Mouse (Mus musculus): ENCODE measurements around the gene Tfdp1. TPM values are rescaled to one million over a fixed set of nuclear protein-coding genes. Genes with fewer than 3 reads are reported as not detected.

The Tfdp1 gene
- polyA plus RNA-seq, 1 experiment, result 153 TPM

DNA sequence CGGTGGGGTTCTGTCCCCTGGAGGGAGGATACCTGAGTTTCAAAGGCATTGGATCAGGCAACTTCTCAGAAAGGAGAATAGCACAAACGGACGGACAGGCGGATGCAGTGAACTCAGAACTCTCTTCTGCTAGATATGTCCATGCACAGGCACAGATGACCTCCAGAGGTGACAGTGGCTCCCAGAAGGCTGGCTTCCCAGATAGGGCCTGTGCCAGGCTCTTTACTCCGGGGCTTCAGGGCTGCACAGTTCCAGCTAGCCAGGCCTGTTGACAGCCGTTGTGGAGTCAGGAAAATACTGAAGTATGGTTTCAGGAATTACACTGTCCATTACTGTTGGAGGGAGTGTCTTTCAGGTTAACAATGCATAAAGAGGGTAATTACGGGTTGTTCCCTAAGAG is 11.5 kb downstream of the Tfdp1 start:
- no peak overlapping the region for H3K4me3 ChIP-seq (ENCODE audit: insufficient read depth, low read length)
- TF ChIP-seq POLR2A (IDR thresholded peaks at IDR 0.05; ENCODE audit: low read depth, low read length), result no peak
- no peak for TF ChIP-seq CTCF (IDR thresholded peaks at IDR 0.05; ENCODE audit: borderline replicate concordance, insufficient read depth, low read length)
- H3K4me1 ChIP-seq (ENCODE audit: control insufficient read depth, insufficient read depth, low read length), result peaks cover 4% of the 10 kb centered on the region
- no peak overlapping the region for H3K27ac ChIP-seq (ENCODE audit: insufficient read depth, low read length)

DNA sequence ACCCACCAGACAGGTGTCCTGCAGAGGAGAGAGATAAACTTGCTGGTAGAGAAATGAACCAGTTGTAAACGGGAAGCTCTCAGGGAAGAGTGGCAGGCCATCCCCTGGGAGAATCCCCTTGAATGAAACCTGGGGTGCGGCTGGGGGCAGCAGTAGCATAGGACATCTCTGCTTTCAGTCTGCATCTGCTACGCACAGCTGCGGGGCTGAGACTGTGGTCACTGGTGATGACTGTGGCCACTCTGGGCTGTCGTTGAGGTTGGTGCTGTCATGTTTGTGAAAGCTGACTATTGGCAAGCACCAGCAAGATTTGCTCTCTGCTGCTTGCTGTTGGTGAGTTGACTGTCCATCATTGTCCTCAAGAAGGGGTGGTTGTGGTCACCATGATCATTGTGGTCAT is 13.0 kb downstream of the Tfdp1 start:
- H3K4me3 ChIP-seq (ENCODE audit: insufficient read depth, low read length), result no peak overlapping the region
- no peak overlapping the region for H3K27ac ChIP-seq (ENCODE audit: insufficient read depth, low read length)
- peaks cover 4% of the 10 kb centered on the region for H3K4me1 ChIP-seq (ENCODE audit: control insufficient read depth, insufficient read depth, low read length)
- TF ChIP-seq CTCF (IDR thresholded peaks at IDR 0.05; ENCODE audit: borderline replicate concordance, insufficient read depth, low read length) (no peak), POLR2A (IDR thresholded peaks at IDR 0.05; ENCODE audit: low read depth, low read length) (no peak)

DNA sequence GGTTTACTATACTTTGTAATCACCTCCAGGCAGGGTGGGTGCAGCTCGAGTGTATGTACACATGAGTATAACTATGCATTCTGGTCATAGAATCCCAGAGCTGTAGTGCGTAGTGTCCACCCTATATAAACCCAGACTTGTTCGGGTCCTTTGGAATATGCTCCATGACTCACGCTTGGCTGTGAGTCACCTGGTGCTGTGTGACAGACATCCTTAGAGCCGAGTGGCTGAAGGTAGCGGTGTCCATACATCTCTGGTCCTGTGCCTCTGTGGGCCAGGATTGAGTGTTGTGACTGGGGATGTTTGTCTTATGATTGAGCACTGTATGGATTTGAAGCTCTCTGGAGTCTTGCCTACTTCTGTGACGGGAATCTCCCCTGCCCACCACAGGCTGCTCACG is 14.1 kb downstream of the Tfdp1 start:
- TF ChIP-seq CTCF (IDR thresholded peaks at IDR 0.05; ENCODE audit: borderline replicate concordance, insufficient read depth, low read length), result no peak
- TF ChIP-seq POLR2A (IDR thresholded peaks at IDR 0.05; ENCODE audit: low read depth, low read length), result no peak
- H3K4me1 ChIP-seq (ENCODE audit: control insufficient read depth, insufficient read depth, low read length), result peaks cover 4% of the 10 kb centered on the region
- no peak overlapping the region for H3K27ac ChIP-seq (ENCODE audit: insufficient read depth, low read length)
- no peak overlapping the region for H3K4me3 ChIP-seq (ENCODE audit: insufficient read depth, low read length)

DNA sequence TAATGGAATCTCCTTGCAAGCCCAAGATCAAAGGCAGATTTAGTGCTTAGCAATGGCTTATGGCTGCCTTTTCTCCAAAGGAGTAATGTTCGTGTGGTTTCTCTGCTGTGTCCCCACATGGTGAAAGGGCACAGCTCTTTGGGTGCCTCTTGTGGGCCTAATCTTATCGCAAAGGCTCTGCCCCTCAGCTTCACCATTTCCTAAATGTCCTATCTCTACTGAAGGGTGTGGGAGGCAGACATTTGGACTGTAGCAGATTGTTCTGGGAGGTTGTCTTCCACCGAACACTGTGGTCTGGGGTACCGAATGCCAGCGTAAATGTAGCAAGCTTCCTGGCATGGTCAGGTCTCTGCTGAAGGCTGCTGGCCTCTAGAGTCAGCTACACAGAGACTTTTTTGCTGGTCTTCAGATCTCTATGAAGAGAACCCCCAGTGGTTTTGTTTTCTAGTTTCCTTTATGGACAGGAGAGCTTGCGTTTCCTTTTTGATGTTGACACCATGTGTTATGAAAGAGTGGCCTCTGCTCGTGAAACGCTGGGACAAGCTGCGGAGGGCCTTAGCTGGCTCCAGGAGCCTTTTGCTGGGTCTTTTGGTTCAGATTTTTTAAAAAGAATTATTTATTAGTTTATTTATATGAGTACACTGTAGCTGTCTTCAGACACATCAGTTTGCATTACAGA is 14.7 kb downstream of the Tfdp1 start:
- Histone ChIP-seq H3K4me3 (ENCODE audit: insufficient read depth, low read length) (no peak overlapping the region), H3K27ac (ENCODE audit: insufficient read depth, low read length) (no peak overlapping the region), H3K4me1 (ENCODE audit: control insufficient read depth, insufficient read depth, low read length) (peaks cover 4% of the 10 kb centered on the region)
- TF ChIP-seq CTCF (IDR thresholded peaks at IDR 0.05; ENCODE audit: borderline replicate concordance, insufficient read depth, low read length) (no peak), POLR2A (IDR thresholded peaks at IDR 0.05; ENCODE audit: low read depth, low read length) (no peak)

DNA sequence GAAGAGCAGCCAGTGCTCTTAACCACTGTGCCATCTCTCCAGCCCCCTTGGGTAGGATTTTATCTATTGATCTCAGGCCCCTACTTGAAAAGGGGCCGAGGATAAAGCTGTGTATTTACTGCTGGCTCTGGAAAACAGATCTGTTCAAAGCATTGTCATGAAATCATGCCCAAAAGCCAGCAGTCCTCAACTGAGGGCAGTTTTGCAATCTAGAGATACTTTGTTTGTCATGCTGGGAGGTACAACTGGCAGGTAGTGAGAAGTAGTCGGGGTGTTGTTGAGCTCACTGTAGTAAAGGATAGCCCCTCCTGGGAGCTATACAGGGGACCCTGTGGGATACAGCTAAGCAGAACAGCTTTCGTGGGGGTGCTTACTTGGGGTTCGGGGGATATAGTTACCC is 15.3 kb downstream of the Tfdp1 start:
- TF ChIP-seq CTCF (IDR thresholded peaks at IDR 0.05; ENCODE audit: borderline replicate concordance, insufficient read depth, low read length), result no peak
- no peak for TF ChIP-seq POLR2A (IDR thresholded peaks at IDR 0.05; ENCODE audit: low read depth, low read length)

DNA sequence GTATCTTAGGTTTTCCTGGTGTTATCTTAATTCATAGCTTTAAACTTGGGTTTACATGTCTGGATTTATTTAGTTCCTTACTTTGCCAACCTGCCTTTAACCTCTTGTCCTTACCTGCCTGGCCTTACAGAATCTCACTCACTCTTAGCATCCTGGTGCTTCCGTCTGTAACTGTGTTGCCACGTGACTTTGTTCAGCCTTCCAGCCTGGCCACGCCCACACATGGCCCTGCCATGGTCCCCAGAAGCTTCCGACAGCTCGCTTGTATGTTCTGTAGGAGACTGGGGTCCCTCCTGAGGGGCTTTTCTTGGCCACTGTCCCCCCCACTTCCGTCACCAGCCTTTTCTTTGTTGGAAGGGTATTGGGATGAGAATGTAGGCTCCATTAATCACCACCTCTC is 17.7 kb downstream of the Tfdp1 start:
- Histone ChIP-seq H3K4me1 (ENCODE audit: control insufficient read depth, insufficient read depth, low read length) (peaks cover 4% of the 10 kb centered on the region), H3K4me3 (ENCODE audit: insufficient read depth, low read length) (no peak overlapping the region), H3K27ac (ENCODE audit: insufficient read depth, low read length) (no peak overlapping the region)
- no peak for TF ChIP-seq CTCF (IDR thresholded peaks at IDR 0.05; ENCODE audit: borderline replicate concordance, insufficient read depth, low read length)

More for the DNA sequence above, 15.3 kb downstream of the Tfdp1 start:
- Histone ChIP-seq H3K4me1 (ENCODE audit: control insufficient read depth, insufficient read depth, low read length) (peaks cover 4% of the 10 kb centered on the region), H3K27ac (ENCODE audit: insufficient read depth, low read length) (no peak overlapping the region), H3K4me3 (ENCODE audit: insufficient read depth, low read length) (no peak overlapping the region)

DNA sequence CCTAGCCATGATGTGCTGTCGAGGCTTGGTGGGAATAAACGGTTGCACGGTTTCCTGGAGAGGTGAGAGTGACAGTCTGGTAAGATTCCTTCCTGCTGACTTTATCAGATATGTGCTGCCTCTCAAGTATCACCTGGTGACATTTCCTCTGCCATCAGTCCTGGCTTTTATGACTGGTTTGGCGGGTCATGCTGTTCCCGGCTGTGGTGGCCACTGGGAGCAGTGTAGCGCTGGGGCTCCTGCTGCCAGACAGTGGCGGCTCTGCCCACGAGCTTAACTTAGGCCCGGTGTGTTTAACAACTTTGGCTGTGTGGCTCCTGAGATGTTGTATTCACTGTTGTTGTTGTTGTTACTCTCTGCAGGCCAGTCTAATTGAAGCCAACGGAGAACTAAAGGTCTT is 18.1 kb downstream of the Tfdp1 start:
- H3K4me1 ChIP-seq (ENCODE audit: control insufficient read depth, insufficient read depth, low read length), result peaks cover 2% of the 10 kb centered on the region
- H3K4me3 ChIP-seq (ENCODE audit: insufficient read depth, low read length), result no peak overlapping the region
- no peak for TF ChIP-seq POLR2A (IDR thresholded peaks at IDR 0.05; ENCODE audit: low read depth, low read length)
- no peak for TF ChIP-seq CTCF (IDR thresholded peaks at IDR 0.05; ENCODE audit: borderline replicate concordance, insufficient read depth, low read length)
- H3K27ac ChIP-seq (ENCODE audit: insufficient read depth, low read length), result no peak overlapping the region

DNA sequence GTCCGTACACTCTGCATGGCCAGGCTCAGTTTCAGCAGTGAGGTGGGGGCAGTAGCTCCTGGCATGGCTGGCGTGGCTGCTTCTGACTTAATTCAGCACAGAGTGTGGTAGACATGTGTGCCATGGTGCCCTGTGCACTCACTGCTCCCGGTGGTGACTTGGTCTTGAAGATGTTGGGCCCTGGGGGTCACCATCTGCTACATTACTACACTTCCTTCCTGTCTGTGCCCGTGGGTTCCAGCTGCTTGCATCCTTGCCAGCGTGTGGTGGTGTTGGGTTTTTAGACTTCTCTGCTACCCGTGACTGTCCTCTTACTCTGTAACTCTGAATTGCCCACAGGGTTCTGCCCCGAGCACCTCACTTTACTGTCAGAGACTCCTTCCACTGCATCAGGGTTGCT is 21.7 kb downstream of the Tfdp1 start:
- no peaks in the 10 kb centered on the region for H3K4me1 ChIP-seq (ENCODE audit: control insufficient read depth, insufficient read depth, low read length)
- TF ChIP-seq POLR2A (IDR thresholded peaks at IDR 0.05; ENCODE audit: low read depth, low read length), result no peak
- TF ChIP-seq CTCF (IDR thresholded peaks at IDR 0.05; ENCODE audit: borderline replicate concordance, insufficient read depth, low read length), result no peak
- no peak overlapping the region for H3K4me3 ChIP-seq (ENCODE audit: insufficient read depth, low read length)
- H3K27ac ChIP-seq (ENCODE audit: insufficient read depth, low read length), result no peak overlapping the region

DNA sequence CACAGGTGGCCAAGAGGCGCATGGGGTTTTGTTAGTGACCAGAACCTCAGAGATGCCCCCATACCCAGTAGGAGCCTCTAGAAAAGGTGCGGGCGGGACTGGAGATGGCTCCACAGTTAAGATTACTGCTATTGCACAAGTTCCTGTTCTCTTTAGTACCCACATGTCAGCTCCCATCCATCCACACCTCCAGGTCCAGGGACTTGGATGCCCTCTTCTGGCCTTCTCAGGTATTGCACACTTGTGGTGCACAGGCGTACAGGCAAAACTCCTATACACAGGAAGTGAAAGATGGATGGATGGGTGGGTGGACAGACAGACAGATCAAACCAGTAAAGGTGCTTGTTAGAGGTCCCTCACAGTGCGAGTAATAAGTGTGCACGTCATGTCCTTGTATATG is 23.3 kb downstream of the Tfdp1 start:
- Histone ChIP-seq H3K4me1 (ENCODE audit: control insufficient read depth, insufficient read depth, low read length) (no peaks in the 10 kb centered on the region), H3K4me3 (ENCODE audit: insufficient read depth, low read length) (no peak overlapping the region), H3K27ac (ENCODE audit: insufficient read depth, low read length) (no peak overlapping the region)
- no peak for TF ChIP-seq POLR2A (IDR thresholded peaks at IDR 0.05; ENCODE audit: low read depth, low read length)
- no peak for TF ChIP-seq CTCF (IDR thresholded peaks at IDR 0.05; ENCODE audit: borderline replicate concordance, insufficient read depth, low read length)

DNA sequence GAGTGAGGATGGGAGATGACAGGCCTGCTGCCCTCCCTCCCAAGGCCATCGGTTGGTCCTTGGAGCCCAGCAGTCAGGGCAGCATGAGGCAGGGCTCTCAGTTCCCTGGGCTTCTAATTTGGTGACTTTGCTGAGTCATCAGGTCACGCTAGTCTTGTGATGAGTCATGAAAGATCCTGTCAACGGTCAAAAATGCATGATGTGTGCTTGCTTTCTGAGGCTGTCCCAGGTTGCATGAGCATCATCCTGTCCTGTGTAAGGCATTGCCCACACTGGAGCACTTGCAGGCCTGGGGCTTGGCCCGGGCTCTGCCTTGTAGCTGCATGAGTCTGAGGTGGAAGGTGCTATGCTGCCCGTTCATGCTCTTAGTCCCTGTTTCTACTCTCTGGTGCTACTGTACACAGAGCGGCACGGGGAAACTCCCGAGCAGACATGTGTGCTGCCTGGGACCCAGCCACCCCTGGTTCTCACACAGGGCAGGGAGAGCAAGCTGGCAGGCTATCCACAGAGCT is 34.7 kb downstream of the Tfdp1 start:
- H3K4me3 ChIP-seq (ENCODE audit: insufficient read depth, low read length), result no peak overlapping the region
- 0 out of 2 replicates have a peak, but pooled peaks cover 3% of the 10 kb centered on the region for H3K4me1 ChIP-seq (ENCODE audit: control insufficient read depth, insufficient read depth, low read length)
- H3K27ac ChIP-seq (ENCODE audit: insufficient read depth, low read length), result no peak overlapping the region
- no peak for TF ChIP-seq POLR2A (IDR thresholded peaks at IDR 0.05; ENCODE audit: low read depth, low read length)
- TF ChIP-seq CTCF (IDR thresholded peaks at IDR 0.05; ENCODE audit: borderline replicate concordance, insufficient read depth, low read length), result no peak
